Mouse (Mus musculus): Measurements from ENCODE around the gene Gabrb1.
A peak's percentile ranks its signal among the peaks of the same experiment; 100 is the strongest.

Gabrb1 gene

DNA sequence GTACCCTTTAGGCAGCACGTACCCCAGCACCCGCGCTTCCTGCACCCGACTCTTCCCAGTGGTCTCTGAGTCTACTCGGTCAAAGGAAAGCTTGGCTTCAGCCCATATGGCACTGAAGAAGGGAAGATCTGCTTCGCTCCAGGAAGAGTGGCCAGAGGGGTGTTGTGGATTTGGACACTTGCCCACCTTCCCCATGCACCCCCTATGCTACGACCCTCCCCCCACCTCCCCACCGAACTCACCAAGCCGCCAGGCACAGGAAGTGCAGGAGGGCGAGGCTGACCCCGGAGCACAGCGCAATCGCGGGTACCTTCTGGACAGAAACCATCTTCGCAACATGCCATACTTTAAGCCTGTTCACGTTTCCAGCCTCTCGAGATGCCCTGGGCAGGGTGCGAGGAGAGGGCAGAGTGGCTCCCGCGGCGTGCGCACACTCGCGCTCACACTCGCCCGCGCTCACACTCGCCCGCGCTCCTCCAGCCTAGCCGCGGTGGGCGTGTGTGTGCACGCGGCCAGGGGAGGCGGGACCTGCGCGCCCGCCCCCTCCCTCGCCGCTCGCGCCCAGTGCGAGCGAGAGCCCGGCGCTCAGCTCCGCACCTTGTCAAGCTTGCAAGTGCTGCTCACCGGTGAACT is at the start of gene Gabrb1:
Gabrb1 (plus strand) TSS at position 632 of the 633 bp plus-strand sequence.
- DNase-seq: peak; percentile 32 to 70

GRCm38 (mm10) chr5:71608735-71609134 is 49.2 kb upstream of the Gabrb1 start:
- DNase-seq: no peak

DNA sequence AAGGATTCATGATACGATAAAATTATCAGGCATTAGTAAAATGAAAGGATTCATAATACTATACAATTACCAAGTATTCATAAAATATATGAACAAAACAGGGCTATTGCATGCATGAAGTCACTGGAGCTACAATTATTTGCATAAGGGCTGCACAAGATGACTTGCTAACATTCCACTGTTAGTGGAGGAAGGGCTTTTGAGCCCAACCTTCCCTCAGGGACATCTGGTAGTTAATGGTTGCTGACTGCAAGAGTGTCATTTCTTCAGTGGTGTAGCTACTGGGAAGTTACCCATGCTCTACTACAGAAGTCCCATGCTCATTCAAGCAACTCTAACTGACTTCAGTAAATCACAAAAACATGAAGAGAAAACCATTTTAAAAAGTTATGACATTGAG is 43.6 kb upstream of the Gabrb1 start:
- no peak for DNase-seq

DNA sequence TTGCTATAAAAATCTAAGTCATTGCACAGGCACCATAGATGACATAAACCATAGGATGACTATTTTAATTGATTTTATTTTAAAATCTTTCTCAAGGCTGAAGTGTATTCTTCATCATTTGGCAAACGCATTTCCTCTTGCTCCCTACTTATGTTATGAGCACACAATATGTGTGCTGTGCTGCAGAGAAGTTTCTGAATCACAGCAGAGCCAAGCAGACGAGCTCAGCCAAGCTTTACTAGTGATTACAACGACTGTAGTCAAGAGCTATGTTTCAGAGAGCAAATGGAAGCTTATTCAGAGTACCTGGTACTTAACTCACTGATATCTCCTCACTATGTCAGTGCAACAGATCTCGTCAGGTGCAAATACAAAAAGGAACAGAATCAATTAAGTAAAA is 41.2 kb upstream of the Gabrb1 start:
- no peak for DNase-seq

DNA sequence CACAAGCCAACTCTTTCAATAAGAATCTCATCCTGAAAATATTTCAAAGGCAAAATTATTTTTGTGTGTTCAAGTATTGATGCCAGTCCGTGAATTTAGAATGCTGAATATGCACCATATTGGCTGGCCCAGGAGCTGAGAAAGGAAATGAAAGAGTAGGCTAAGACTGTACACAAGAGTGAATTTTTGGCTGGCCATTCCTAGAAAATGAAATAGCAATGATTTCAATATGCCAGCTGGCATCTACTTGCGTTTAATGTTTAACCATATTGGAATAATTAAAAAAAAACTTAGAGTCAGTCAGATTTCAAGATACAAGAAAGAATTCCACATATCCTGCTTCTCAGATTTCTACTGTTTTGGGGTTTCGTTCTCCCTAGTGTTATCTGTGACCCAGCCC is 30.1 kb upstream of the Gabrb1 start:
- no peak for DNase-seq

- no peak for DNase-seq
Measured at GRCm38 (mm10) chr5:71639804-71640203, 18.1 kb upstream of the Gabrb1 start.

DNA sequence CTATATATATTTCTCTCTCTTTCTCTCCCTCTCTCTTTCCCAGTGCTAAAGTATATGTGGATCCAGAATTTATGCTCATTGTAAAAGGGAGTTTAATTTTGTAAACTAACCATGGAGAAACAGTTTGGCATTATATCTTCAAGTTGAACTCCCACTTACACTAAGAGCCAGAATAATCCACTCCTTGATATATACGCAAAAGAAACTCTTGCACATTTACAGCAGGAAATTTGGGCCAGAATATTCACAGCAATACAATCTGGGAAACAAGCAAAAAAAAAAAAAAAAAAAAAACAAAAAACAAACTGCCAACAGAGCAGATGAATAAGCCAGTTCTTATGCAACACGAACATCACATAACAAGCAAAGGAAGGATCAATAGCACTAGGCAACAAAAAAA is 9.8 kb upstream of the Gabrb1 start:
- no peak for DNase-seq

- DNase-seq: no peak
Measured at GRCm38 (mm10) chr5:71654056-71654455, 3.9 kb upstream of the Gabrb1 start.

DNA sequence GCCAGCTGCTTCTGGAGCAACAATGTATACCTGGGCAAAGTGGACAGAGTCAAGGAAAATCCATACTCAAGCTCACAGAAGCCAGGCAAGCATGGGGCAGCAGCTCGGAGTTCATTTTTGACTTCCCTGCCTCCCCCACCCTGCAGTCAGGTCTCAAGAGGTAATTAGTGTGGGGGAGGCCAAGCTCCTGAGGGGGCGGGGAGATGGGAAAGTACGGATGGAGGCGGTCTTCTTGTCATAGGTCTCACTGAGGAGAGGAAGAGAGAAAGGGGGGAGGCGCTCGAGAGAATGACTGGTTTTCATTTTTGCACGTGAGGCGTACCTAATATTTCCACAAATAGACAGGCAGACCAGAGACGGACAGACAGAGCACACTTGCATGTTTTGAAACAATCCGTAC is 1.1 kb upstream of the Gabrb1 start:
- DNase-seq: peak; percentile 29 to 37

- peak in 1 of 2 experiments; percentile 27 for DNase-seq
Measured at GRCm38 (mm10) chr5:71658115-71658497, 193 bp downstream of the Gabrb1 start, which contains the start of gene Gabra4. TSS of gene Gabra4 (minus strand) at chr5:71658308.

DNA sequence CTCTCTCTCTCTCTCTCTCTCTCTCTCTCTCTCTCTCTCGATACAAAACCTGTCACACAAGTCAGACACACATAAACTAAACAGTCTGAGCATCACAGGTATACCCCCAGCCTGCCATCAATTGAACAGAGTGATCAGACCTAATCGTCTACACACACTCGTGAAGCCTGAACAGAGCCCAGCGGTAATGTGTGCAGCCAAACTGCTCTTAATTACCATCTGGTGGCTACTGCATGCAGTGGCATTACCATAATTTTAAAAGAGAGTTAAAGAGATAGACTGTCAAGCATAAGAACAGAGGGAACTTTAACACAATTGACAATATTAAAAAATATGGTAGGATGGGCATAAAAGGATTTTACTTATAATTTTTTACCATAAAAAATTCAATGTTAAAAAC is 7.7 kb downstream of the Gabrb1 start:
- no peak for DNase-seq

DNA sequence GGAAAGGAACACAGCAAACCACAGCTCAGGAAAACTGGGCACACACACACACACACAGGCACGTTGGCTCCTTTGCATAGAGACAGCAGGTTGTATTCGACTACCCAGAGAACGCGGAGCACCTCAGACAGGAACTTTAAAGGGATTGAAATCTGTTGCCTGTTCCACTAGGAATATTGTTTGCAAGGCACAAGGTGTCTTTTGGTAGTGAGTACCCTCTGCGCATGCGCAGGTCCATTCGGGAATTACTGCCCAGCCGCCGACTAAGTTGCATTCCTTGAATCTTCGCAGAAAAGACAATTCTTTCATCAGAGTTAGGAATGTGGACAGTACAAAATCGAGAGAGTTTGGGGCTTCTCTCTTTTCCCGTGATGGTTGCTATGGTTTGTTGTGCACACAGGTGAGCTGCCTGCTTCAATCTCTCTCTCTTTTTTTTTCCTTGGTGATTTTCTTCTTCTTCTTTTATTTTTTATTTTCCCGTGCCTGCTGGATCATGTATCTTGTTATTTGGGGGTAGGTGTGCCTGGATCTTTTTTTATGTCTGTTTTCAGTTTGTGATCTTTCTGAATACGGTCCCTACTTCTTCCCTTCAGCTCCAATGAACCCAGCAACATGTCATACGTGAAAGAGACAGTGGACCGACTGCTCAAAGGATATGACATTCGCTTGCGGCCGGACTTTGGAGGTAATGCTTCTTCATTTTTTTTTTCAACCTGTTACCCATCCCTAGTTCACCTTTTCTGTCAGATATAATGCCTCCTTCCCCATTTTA is 42.0 kb downstream of the Gabrb1 start:
- DNase-seq: peak; percentile 68 to 79

- DNase-seq: peak; percentile 60 to 66
Measured at GRCm38 (mm10) chr5:71700468-71701272, 42.8 kb downstream of the Gabrb1 start.

GRCm38 (mm10) chr5:71701273-71701614 is 43.3 kb downstream of the Gabrb1 start:
- no peak for DNase-seq

DNA sequence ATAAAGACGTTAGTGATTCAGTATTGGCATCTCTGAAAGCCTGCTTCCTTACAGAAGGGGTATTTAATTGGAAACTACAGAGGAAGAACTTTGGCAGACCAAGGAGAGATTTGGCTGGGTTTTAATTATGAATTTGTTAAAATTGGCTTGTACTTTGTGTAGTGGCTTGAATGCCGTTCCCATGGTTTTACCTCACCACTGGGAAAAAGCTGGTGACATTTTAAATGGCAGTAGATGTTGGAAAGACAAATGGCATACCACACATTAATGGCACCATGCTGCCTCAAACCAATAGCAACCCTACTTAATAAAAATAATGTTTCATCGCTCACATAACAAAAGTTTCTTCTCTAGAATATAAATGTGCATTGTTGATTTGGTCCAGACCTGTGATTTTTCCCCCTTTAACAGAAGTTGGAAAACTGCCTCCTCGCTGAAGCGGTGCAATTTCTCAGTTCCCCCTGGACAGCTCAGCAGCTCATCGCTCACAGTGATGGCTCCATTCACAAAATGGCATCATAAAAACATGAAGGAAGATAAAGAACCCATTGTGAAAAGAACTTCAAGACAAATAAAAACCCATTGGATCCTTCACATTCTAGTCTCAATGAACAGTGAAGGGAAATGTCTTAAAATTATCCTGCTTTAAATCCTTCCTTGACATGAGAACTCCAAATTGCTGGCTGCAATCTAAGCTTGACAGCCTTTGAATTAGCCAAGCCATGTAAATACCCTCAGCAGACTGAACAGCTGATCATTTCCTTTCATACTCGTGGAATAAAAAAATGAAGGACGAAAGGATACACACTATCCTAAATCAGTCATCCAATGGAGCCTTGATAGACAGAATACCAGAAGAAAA is 75.2 kb downstream of the Gabrb1 start:
- DNase-seq: no peak

GRCm38 (mm10) chr5:71747411-71747810 is 89.5 kb downstream of the Gabrb1 start:
- DNase-seq: no peak

DNA sequence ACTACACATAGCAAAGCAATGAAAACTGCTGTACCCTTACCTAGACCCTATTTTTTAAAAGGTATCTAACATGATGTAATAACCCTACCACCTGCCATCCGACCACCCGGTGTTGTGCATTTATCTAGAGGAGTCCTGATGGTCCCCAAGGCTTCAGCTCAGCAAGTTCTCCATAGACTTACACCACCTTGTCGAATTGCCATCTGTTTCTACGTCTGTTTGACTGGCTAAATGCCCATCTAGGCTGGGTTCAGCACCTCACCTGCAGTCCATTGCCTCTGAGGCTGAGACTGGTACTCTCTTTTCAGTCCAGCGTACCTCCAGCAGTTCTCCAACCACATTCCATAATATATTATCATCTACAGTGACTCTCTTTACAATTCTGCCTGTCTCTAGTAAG is 96.1 kb downstream of the Gabrb1 start:
- DNase-seq: peak; percentile 87 to 90

GRCm38 (mm10) chr5:71761105-71761504 is 103.2 kb downstream of the Gabrb1 start:
- DNase-seq: no peak

DNA sequence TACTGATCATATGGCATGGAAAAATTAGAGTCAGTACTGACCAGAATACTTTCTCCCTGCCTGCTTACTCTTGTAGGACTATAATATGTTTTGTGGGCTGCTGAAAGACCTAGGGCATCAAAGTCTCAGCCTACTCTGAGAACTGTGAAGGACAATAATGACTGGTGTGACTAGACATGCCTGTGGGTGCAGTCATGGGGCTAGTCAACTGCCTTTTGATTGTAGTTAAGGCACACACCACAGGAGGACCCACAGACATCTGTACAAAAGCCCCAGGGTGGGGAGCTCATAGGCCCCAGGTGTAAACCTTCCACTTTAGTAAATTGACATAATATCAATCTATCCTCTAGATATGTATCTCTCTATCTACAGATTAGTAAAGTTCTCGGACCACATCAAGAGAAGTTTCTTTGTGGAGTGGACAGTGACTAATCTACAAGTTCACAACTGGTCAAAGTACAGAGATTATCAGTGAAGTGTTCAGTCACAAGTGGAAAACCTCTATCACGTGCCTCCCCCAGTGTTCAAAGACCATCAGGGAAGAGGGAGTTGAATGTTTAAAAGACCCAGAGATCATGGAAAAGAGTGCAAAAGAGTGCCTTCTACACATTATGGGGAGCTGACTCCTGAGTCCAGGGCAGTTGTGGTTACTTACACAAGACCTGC is 123.7 kb downstream of the Gabrb1 start:
- no peak for DNase-seq

GRCm38 (mm10) chr5:71822862-71823261 is 164.9 kb downstream of the Gabrb1 start:
- DNase-seq: no peak

- no peak for DNase-seq
Measured at GRCm38 (mm10) chr5:71828342-71828741, 170.4 kb downstream of the Gabrb1 start.

GRCm38 (mm10) chr5:71828996-71829395 is 171.1 kb downstream of the Gabrb1 start:
- DNase-seq: no peak

Measured in cerebellum, adult 18-20 months (tissue).